Mouse (Mus musculus) heart, postnatal 0 days (tissue): ENCODE results near the gene Kcnma1. TPM values are rescaled to one million over a fixed set of nuclear protein-coding genes. Genes with fewer than 3 reads are reported as not detected.

Source experiments
- ATAC-seq: fragments of 200-750 bp; cut with Nextera tagmentation; 2 replicates; pipeline ENCODE4 v1.8.0; 2017; ENCODE audit warnings: low read depth, moderate number of reproducible peaks, moderate library complexity; ENCODE audit not compliant: insufficient read depth
- DNase-seq: peaks from one replicate; pipeline ENCODE4 v3.0.0-alpha.2; 2016; ENCODE audit warnings: low spot score
- H3K27ac ChIP-seq: fragments of 300-500 bp; sonication (generic); 2 replicates; pipeline ENCODE4 v1.5.1; 2014; ENCODE audit warnings: low read depth, mild to moderate bottlenecking
- H3K27me3 ChIP-seq: fragments of 300-500 bp; sonication (generic); 2 replicates; pipeline ENCODE4 v1.6.1; 2014; ENCODE audit warnings: low read length, mixed read lengths; ENCODE audit not compliant: control insufficient read depth, insufficient read depth
- H3K36me3 ChIP-seq: fragments of 300-500 bp; sonication (generic); replicated peaks from 2 replicates; pipeline ENCODE4 v1.6.1; 2014; ENCODE audit warnings: low read length, mixed read lengths; ENCODE audit not compliant: control insufficient read depth, insufficient read depth
- H3K4me1 ChIP-seq: fragments of 300-500 bp; sonication (generic); 2 replicates; pipeline ENCODE4 v1.6.1; 2014; ENCODE audit warnings: antibody characterized with exemption; ENCODE audit not compliant: control insufficient read depth, insufficient read depth
- H3K4me2 ChIP-seq: fragments of 300-500 bp; sonication (generic); 2 replicates; pipeline ENCODE4 v1.6.1; 2014; ENCODE audit warnings: low read depth, mild to moderate bottlenecking, low read length, moderate library complexity
- H3K4me3 ChIP-seq: fragments of 300-500 bp; sonication (generic); 2 replicates; pipeline ENCODE4 v1.5.1; 2014; ENCODE audit warnings: low read depth, low read length
- H3K9ac ChIP-seq: fragments of 300-500 bp; sonication (generic); replicated peaks from 2 replicates; pipeline ENCODE4 v1.6.1; 2014; ENCODE audit warnings: low read depth, low read length, mixed read lengths
- H3K9me3 ChIP-seq: fragments of 300-500 bp; sonication (generic); replicated peaks from 2 replicates; pipeline ENCODE4 v1.6.1; 2016; ENCODE audit warnings: low read length; ENCODE audit not compliant: control insufficient read depth
- CTCF ChIP-seq: IDR thresholded peaks from 2 replicates; pipeline ENCODE4 v1.5.1; 2016; ENCODE audit warnings: antibody characterized with exemption, control low read depth, low read depth
- EP300 ChIP-seq: IDR thresholded peaks from 2 replicates; pipeline ENCODE4 v1.6.1; 2016; ENCODE audit warnings: antibody characterized with exemption, low read depth
- WGBS: fragments of 180-500 bp; shearing (Covaris S2); extraction: QIAGEN DNeasy Blood & Tissue Kit; methylation state at CpG from one replicate; pipeline ENCODE4 v1.1.7; 2014; 5-methylcytosine and 5-hydroxymethylcytosine counted together
- polyA plus RNA-seq: library from polyadenylated mRNA; unstranded; fragments of >200 nt; fragmentation: Nextera tagmentation; extraction: Ambion mirVana; gene quantifications from 2 replicates; pipeline ENCODE4 v1.2.1, GENCODE M21; 2015
- total RNA-seq: library from RNA; depleted of rRNA; stranded (reverse); fragments of >200 nt; gene quantifications from 2 replicates; pipeline ENCODE4 v1.2.3, GENCODE M21; 2014; ENCODE audit warnings: low replicate concordance

The Kcnma1 gene
- total and polyA plus RNA-seq, 2 experiments from 2014 or later, result 0.10 to 1.3 TPM

GRCm38 (mm10) chr14:23857034-23857433 lies 157.3 kb downstream of the Kcnma1 start:
- Histone ChIP-seq H3K4me1 (no peaks in the 10 kb centered on the region), H3K36me3 (no peaks in the 10 kb centered on the region), H3K4me2 (no peak overlapping the region), H3K9ac (no peak overlapping the region), H3K4me3 (no peak overlapping the region), H3K27ac (no peak overlapping the region), H3K27me3 (0 out of 2 replicates have a peak, but pooled peaks cover 3% of the 10 kb centered on the region), H3K9me3 (no peaks in the 10 kb centered on the region)
- WGBS, result 74% methylated on average over 4 of the region's 4 CpGs
- TF ChIP-seq EP300 (no peak), CTCF (no peak)
- DNase-seq, result no peak
- no peak for ATAC-seq

GRCm38 (mm10) chr14:23854946-23855345 lies 159.3 kb downstream of the Kcnma1 start:
- 67% methylated on average over 2 of the region's 2 CpGs for WGBS

GRCm38 (mm10) chr14:23848529-23849141 lies 165.7 kb downstream of the Kcnma1 start:
- TF ChIP-seq CTCF (no peak), EP300 (no peak)
- H3K27me3 ChIP-seq, result no peaks in the 10 kb centered on the region
- DNase-seq (no peak), ATAC-seq (no peak)
- H3K4me2 ChIP-seq, result no peak overlapping the region
- no peak overlapping the region for H3K9ac ChIP-seq
- no peaks in the 10 kb centered on the region for H3K36me3 ChIP-seq
- no peak overlapping the region for H3K4me3 ChIP-seq
- no peaks in the 10 kb centered on the region for H3K4me1 ChIP-seq
- 60% methylated on average over 6 of the region's 6 CpGs for WGBS
- no peak overlapping the region for H3K27ac ChIP-seq
- no peaks in the 10 kb centered on the region for H3K9me3 ChIP-seq

More at GRCm38 (mm10) chr14:23854946-23855345, 159.3 kb downstream of the Kcnma1 start:
- Histone ChIP-seq H3K9ac (no peak overlapping the region), H3K9me3 (no peaks in the 10 kb centered on the region), H3K36me3 (no peaks in the 10 kb centered on the region), H3K4me2 (no peak overlapping the region), H3K27ac (no peak overlapping the region), H3K4me3 (no peak overlapping the region), H3K4me1 (no peaks in the 10 kb centered on the region), H3K27me3 (no peaks in the 10 kb centered on the region)
- ATAC-seq, result no peak
- TF ChIP-seq EP300 (no peak), CTCF (no peak)
- DNase-seq, result no peak

GRCm38 (mm10) chr14:23846706-23847105 lies 167.6 kb downstream of the Kcnma1 start:
- DNase-seq (no peak), ATAC-seq (no peak)
- Histone ChIP-seq H3K4me3 (no peak overlapping the region), H3K4me2 (no peak overlapping the region), H3K36me3 (no peaks in the 10 kb centered on the region), H3K4me1 (no peaks in the 10 kb centered on the region), H3K9me3 (no peaks in the 10 kb centered on the region), H3K27me3 (no peaks in the 10 kb centered on the region), H3K27ac (no peak overlapping the region), H3K9ac (no peak overlapping the region)
- WGBS, result 71% methylated on average over 4 of the region's 4 CpGs
- no peak for TF ChIP-seq CTCF
- TF ChIP-seq EP300, result no peak

GRCm38 (mm10) chr14:23842025-23842424 lies 172.3 kb downstream of the Kcnma1 start:
- no peak overlapping the region for H3K4me2 ChIP-seq
- H3K9ac ChIP-seq, result no peak overlapping the region
- H3K4me3 ChIP-seq, result no peak overlapping the region
- no peak overlapping the region for H3K27ac ChIP-seq
- no peak for TF ChIP-seq CTCF
- no peak for TF ChIP-seq EP300
- no peaks in the 10 kb centered on the region for H3K27me3 ChIP-seq
- H3K36me3 ChIP-seq, result no peaks in the 10 kb centered on the region
- WGBS, result 70% methylated on average over 3 of the region's 3 CpGs
- DNase-seq (no peak), ATAC-seq (no peak)
- no peaks in the 10 kb centered on the region for H3K4me1 ChIP-seq
- no peaks in the 10 kb centered on the region for H3K9me3 ChIP-seq

- Histone ChIP-seq H3K4me3 (no peak overlapping the region), H3K27ac (no peak overlapping the region), H3K9me3 (no peaks in the 10 kb centered on the region), H3K36me3 (no peaks in the 10 kb centered on the region), H3K4me2 (no peak overlapping the region), H3K27me3 (no peaks in the 10 kb centered on the region), H3K9ac (no peak overlapping the region), H3K4me1 (no peaks in the 10 kb centered on the region)
- TF ChIP-seq EP300 (no peak), CTCF (no peak)
- ATAC-seq, result no peak
- DNase-seq, result no peak
- 51% methylated on average over 5 of the region's 5 CpGs for WGBS
These were observed 174.7 kb downstream of the Kcnma1 start for GRCm38 (mm10) chr14:23839613-23840012.
